Mouse (Mus musculus): ENCODE measurements around the gene Cd300e. TPM values are rescaled to one million over a fixed set of nuclear protein-coding genes. Genes with fewer than 3 reads are reported as not detected.
"Not testable (repeated sequence)": the region's sequence is repeated elsewhere in the genome, so short reads cannot be mapped to it uniquely, and the experiment has no call there.

The Cd300e gene
- polyA plus RNA-seq, 1 experiment, result 0.13 TPM

- DNase-seq, result peak; percentile 29
- H3K4me3 ChIP-seq (ENCODE audit: insufficient read depth, low read depth, low read length), result no peak overlapping the region
- no peak for TF ChIP-seq CTCF (conservative IDR thresholded peaks at IDR 0.05; ENCODE audit: insufficient read depth, insufficient read length, low read depth, low read length)
- TF ChIP-seq POLR2A (IDR thresholded peaks at IDR 0.05; ENCODE audit: low read depth, low read length), result no peak
Measured at GRCm38 (mm10) chr11:115052206-115052605, 9.8 kb downstream of the Cd300e start.

GRCm38 (mm10) chr11:115049282-115049895 lies 12.6 kb downstream of the Cd300e start:
- H3K27me3 ChIP-seq (replicated peaks; ENCODE audit: control insufficient read depth, insufficient read depth, low read length), result no peaks in the 10 kb centered on the region
- H3K27ac ChIP-seq (ENCODE audit: insufficient read depth, low read depth, low read length), result no peak overlapping the region
- H3K4me3 ChIP-seq (ENCODE audit: insufficient read depth, low read depth, low read length), result no peak overlapping the region
- 37% methylated on average over 3 of the region's 3 CpGs for WGBS
- TF ChIP-seq CTCF (conservative IDR thresholded peaks at IDR 0.05; ENCODE audit: insufficient read depth, insufficient read length, low read depth, low read length) (no peak), POLR2A (IDR thresholded peaks at IDR 0.05; ENCODE audit: low read depth, low read length) (no peak)
- no peaks in the 10 kb centered on the region for H3K4me1 ChIP-seq (ENCODE audit: control insufficient read depth, insufficient read depth, low read length)
- H3K36me3 ChIP-seq (ENCODE audit: control insufficient read depth, insufficient read depth, low read length), result no peaks in the 10 kb centered on the region
- DNase-seq, result no peak

More at GRCm38 (mm10) chr11:115052206-115052605, 9.8 kb downstream of the Cd300e start:
- Histone ChIP-seq H3K27ac (ENCODE audit: insufficient read depth, low read depth, low read length) (no peak overlapping the region), H3K27me3 (replicated peaks; ENCODE audit: control insufficient read depth, insufficient read depth, low read length) (no peaks in the 10 kb centered on the region), H3K4me1 (ENCODE audit: control insufficient read depth, insufficient read depth, low read length) (no peaks in the 10 kb centered on the region), H3K36me3 (ENCODE audit: control insufficient read depth, insufficient read depth, low read length) (no peaks in the 10 kb centered on the region)
- WGBS, result 2% methylated on average over 9 of the region's 9 CpGs

GRCm38 (mm10) chr11:115048259-115048658 lies 13.7 kb downstream of the Cd300e start, which contains the start of gene Cd300ld3:
TSS of gene Cd300ld3 (minus strand) at chr11:115048409.
- WGBS, result 71% methylated on average over 2 of the region's 2 CpGs
- no peak for DNase-seq
- Histone ChIP-seq H3K27ac (ENCODE audit: insufficient read depth, low read depth, low read length) (no peak within 1 kb of the TSS), H3K36me3 (ENCODE audit: control insufficient read depth, insufficient read depth, low read length) (no peaks in the 10 kb centered on the region), H3K4me3 (ENCODE audit: insufficient read depth, low read depth, low read length) (no peak within 1 kb of the TSS), H3K4me1 (ENCODE audit: control insufficient read depth, insufficient read depth, low read length) (no peaks in the 10 kb centered on the region), H3K27me3 (replicated peaks; ENCODE audit: control insufficient read depth, insufficient read depth, low read length) (no peaks in the 10 kb centered on the region)
- TF ChIP-seq POLR2A (IDR thresholded peaks at IDR 0.05; ENCODE audit: low read depth, low read length) (no peak), CTCF (conservative IDR thresholded peaks at IDR 0.05; ENCODE audit: insufficient read depth, insufficient read length, low read depth, low read length) (no peak)

- no CpG with 5 or more reads among the region's 6 CpGs for WGBS
- not testable (repeated sequence) for DNase-seq; H3K27me3 ChIP-seq (replicated peaks; ENCODE audit: control insufficient read depth, insufficient read depth, low read length); H3K36me3 ChIP-seq (ENCODE audit: control insufficient read depth, insufficient read depth, low read length); H3K4me1 ChIP-seq (ENCODE audit: control insufficient read depth, insufficient read depth, low read length); H3K27ac ChIP-seq (ENCODE audit: insufficient read depth, low read depth, low read length); H3K4me3 ChIP-seq (ENCODE audit: insufficient read depth, low read depth, low read length)
Measured at GRCm38 (mm10) chr11:115037669-115038068, 24.3 kb downstream of the Cd300e start, which contains the start of gene Cd300ld5. TSS of gene Cd300ld5 (minus strand) at chr11:115037769.

- H3K4me1 ChIP-seq (ENCODE audit: control insufficient read depth, insufficient read depth, low read length); H3K4me3 ChIP-seq (ENCODE audit: insufficient read depth, low read depth, low read length); H3K36me3 ChIP-seq (ENCODE audit: control insufficient read depth, insufficient read depth, low read length); H3K27me3 ChIP-seq (replicated peaks; ENCODE audit: control insufficient read depth, insufficient read depth, low read length); DNase-seq; H3K27ac ChIP-seq (ENCODE audit: insufficient read depth, low read depth, low read length): not testable (repeated sequence)
- no CpG with 5 or more reads among the region's 6 CpGs for WGBS
Measured at GRCm38 (mm10) chr11:115026912-115027311, 35.1 kb downstream of the Cd300e start, which contains the start of gene Cd300ld4. TSS of gene Cd300ld4 (minus strand) at chr11:115027012.

GRCm38 (mm10) chr11:115016093-115016492 lies 45.9 kb downstream of the Cd300e start, which contains the start of gene Cd300ld2:
TSS of gene Cd300ld2 (minus strand) at chr11:115016193.
- not testable (repeated sequence) for H3K27ac ChIP-seq (ENCODE audit: insufficient read depth, low read depth, low read length); DNase-seq; H3K36me3 ChIP-seq (ENCODE audit: control insufficient read depth, insufficient read depth, low read length); H3K27me3 ChIP-seq (replicated peaks; ENCODE audit: control insufficient read depth, insufficient read depth, low read length); H3K4me3 ChIP-seq (ENCODE audit: insufficient read depth, low read depth, low read length); H3K4me1 ChIP-seq (ENCODE audit: control insufficient read depth, insufficient read depth, low read length)
- WGBS, result no CpG with 5 or more reads among the region's 7 CpGs

- Histone ChIP-seq H3K27me3 (replicated peaks; ENCODE audit: control insufficient read depth, insufficient read depth, low read length) (no peaks in the 10 kb centered on the region), H3K4me1 (ENCODE audit: control insufficient read depth, insufficient read depth, low read length) (no peaks in the 10 kb centered on the region), H3K36me3 (ENCODE audit: control insufficient read depth, insufficient read depth, low read length) (no peaks in the 10 kb centered on the region), H3K4me3 (ENCODE audit: insufficient read depth, low read depth, low read length) (no peak overlapping the region), H3K27ac (ENCODE audit: insufficient read depth, low read depth, low read length) (no peak overlapping the region)
- DNase-seq, result no peak
- TF ChIP-seq CTCF (conservative IDR thresholded peaks at IDR 0.05; ENCODE audit: insufficient read depth, insufficient read length, low read depth, low read length), result no peak
- TF ChIP-seq POLR2A (IDR thresholded peaks at IDR 0.05; ENCODE audit: low read depth, low read length), result no peak
- WGBS, result 83% methylated on average over 5 of the region's 5 CpGs
Measured at GRCm38 (mm10) chr11:115004070-115004469, 57.9 kb downstream of the Cd300e start.

Other genes with a start within 250 kb of the Cd300e start
- gene Gprc5c, start 211.0 kb downstream of the Cd300e start, polyA plus RNA-seq (2012; rRNA removed), result 241 and 285 TPM in 2 replicates
- 0.61 and 0.91 TPM in 2 replicates for gene Cd300a, start 172.1 kb downstream of the Cd300e start, polyA plus RNA-seq (2012; rRNA removed)
- gene Cd300lb, start 127.8 kb downstream of the Cd300e start, polyA plus RNA-seq (2012; rRNA removed), result 0.18 and 0.33 TPM in 2 replicates
- 0.72 TPM in 1 of 2 replicates, not detected in the other for gene Cd300c, start 93.0 kb downstream of the Cd300e start, polyA plus RNA-seq (2012; rRNA removed)
- 1.2 and 1.8 TPM in 2 replicates for gene Cd300ld, start 72.3 kb downstream of the Cd300e start, polyA plus RNA-seq (2012; rRNA removed)
- 2.7 and 3.9 TPM in 2 replicates for gene Cd300c2, start 60.3 kb downstream of the Cd300e start, polyA plus RNA-seq (2012; rRNA removed)
- 0.19 and 0.39 TPM in 2 replicates for gene Cd300ld2, start 46.0 kb downstream of the Cd300e start, polyA plus RNA-seq (2012; rRNA removed)
- 2.3 TPM in 1 of 2 replicates, not detected in the other for gene Cd300ld4, start 35.2 kb downstream of the Cd300e start, polyA plus RNA-seq (2012; rRNA removed)
- 0.86 and 3.6 TPM in 2 replicates for gene Cd300ld5, start 24.4 kb downstream of the Cd300e start, polyA plus RNA-seq (2012; rRNA removed)
- 8.1 and 15.8 TPM in 2 replicates for gene Cd300ld3, start 13.8 kb downstream of the Cd300e start, polyA plus RNA-seq (2012; rRNA removed)
- gene Rab37, start 29.3 kb upstream of the Cd300e start, polyA plus RNA-seq (2012; rRNA removed), result 0.42 and 1.1 TPM in 2 replicates
- gene Cd300lf, start 71.8 kb upstream of the Cd300e start, polyA plus RNA-seq (2012; rRNA removed), result 0.29 and 1.2 TPM in 2 replicates
- gene Slc9a3r1, start 101.2 kb upstream of the Cd300e start, polyA plus RNA-seq (2012; rRNA removed), result 229 and 239 TPM in 2 replicates
- 13.0 and 14.8 TPM in 2 replicates for gene Tmem104, start 125.3 kb upstream of the Cd300e start, polyA plus RNA-seq (2012; rRNA removed)
- 32.4 and 35.3 TPM in 2 replicates for gene Nat9, start 125.7 kb upstream of the Cd300e start, polyA plus RNA-seq (2012; rRNA removed)
- 0.34 and 0.42 TPM in 2 replicates for gene Grin2c, start 205.1 kb upstream of the Cd300e start, polyA plus RNA-seq (2012; rRNA removed)
- 18.0 and 21.0 TPM in 2 replicates for gene Fdxr, start 214.9 kb upstream of the Cd300e start, polyA plus RNA-seq (2012; rRNA removed)
- 14.0 and 18.1 TPM in 2 replicates for gene Fads6, start 235.5 kb upstream of the Cd300e start, polyA plus RNA-seq (2012; rRNA removed)
- not detected in 2 replicates for gene Otop2, start 245.0 kb upstream of the Cd300e start, polyA plus RNA-seq (2012; rRNA removed)

Data from kidney, adult 2 months (tissue).